Mouse (Mus musculus) spleen, adult 18-20 months (tissue): ENCODE results near the gene Smap1.

Source experiments
- DNase-seq, 2 experiments: peaks; one replicate each; pipeline ENCODE4 v3.0.0; 2022; ENCODE audit warnings: mixed read lengths in 2 of 2

Gene Smap1

DNA sequence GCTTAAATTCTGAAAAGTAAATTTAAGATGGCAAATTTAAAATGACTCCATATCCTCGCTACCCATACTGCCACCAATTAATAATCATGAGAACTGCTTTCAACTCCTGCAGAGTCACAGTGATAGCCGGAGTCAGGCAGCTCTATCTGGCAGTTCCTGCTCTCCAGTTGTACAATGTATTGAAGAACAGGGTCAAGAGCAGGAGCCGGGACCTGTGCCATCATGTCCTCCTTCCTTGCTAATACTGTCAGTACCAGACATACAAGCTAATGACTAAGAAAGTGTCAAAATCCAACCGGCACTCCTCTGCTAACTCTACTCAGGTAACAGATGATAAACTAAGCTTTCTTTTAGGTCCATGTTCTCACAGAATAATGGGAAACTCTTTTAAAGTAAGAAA lies 3.0 kb downstream of the Smap1 start:
- no peak for DNase-seq

DNA sequence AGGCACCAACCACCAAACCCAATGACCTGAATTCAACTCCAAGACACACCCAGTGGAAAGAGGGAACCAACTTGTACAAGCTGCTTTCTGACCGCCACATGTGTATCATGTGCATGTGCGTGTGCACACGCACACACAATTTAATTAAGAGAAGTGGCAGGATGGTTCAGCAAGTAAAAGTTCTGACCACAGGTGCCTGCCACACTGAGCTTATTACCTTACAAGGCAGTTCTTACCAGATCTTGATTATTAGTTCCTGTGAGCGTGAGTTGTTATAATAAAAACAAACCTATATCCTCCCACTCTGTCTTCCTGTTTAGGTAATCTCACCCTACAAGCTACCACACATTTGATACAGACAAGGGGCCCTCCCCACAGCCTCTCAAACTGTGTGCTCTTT lies 6.6 kb downstream of the Smap1 start:
- DNase-seq, result no peak

- no peak for DNase-seq
Measured at GRCm38 (mm10) chr1:23912988-23913387, 9.1 kb downstream of the Smap1 start.

GRCm38 (mm10) chr1:23906082-23906481 lies 16.0 kb downstream of the Smap1 start:
- no peak for DNase-seq

- no peak for DNase-seq
Measured at GRCm38 (mm10) chr1:23903340-23903739, 18.8 kb downstream of the Smap1 start.

- no peak for DNase-seq
Measured at GRCm38 (mm10) chr1:23902736-23903135, 19.4 kb downstream of the Smap1 start.

GRCm38 (mm10) chr1:23899647-23900020 lies 22.5 kb downstream of the Smap1 start:
- no peak for DNase-seq

DNA sequence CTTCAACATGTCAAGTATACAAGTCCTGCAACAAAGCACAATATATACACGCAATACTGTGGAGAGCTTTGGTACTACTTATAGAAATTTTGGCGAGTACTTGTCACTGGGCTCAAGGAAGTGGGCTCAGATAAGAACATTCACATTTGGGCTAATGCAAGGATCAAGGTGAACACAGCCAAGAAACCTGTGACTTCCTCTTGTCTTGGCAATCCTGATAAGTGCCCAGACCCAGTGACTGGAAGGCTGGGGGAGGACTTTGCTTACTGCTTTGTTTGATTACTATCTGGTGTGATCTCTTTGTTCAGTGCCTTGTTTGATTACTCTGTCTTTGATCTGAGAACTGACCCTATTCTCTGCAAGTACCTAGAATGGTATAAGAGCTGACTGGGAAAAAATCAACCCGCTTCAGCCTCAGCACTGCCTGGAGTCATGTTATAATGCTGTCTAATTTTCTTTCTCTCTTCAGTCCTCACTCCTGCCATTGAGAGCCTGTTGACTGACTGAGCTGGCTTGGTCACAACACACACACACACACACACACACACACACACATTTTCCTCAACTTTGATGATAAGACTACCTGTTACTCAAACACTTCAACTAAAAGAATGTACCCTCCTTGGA lies 23.0 kb downstream of the Smap1 start:
- DNase-seq, result no peak

- DNase-seq, result no peak
Measured at GRCm38 (mm10) chr1:23892072-23892471, 30.0 kb downstream of the Smap1 start.

DNA sequence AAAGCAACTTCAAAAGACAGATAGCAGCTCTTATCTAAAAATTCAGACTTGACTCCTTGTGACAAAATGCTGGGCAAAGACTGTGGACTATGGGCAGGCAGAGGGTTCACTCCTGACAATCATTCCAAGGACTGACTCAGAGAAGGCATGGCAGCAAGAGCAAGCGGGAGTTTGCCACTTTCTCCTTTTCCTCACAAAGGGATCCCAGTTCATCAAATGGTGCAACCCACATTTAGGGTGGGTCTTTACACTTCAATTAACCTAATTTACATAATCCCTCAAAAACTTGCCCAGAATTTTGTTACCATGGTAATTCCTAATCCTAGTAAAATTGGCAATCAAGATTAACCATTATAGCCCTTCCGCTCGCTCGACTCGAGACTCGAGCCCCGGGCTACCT lies 37.2 kb downstream of the Smap1 start:
- no peak for DNase-seq

DNA sequence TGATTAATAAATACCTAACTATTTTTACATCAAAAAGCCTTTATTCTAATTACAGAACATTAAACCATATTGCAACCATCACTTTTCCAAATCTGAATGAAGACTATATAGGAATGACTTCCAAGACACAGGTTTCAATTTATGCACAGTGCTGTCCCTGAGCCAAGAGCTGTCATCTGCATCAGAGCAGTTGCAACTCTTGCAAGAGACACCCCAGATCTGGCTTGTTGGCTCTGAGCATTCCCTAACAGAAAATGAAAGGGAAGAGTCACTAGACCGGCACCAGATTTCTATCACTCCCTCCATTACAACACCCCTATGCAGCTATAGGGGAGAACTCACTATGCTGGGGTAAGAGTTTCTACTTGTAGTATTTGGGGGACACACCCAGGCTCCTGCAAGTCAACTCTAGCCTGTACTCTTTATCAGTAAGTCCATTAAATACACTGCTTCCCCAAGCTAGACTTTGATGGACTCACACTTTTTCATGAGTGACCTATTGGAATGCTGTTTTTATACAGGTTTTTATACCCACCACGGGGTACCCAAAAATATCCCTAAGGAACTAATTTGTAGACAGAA lies 37.9 kb downstream of the Smap1 start:
- DNase-seq, result no peak

DNA sequence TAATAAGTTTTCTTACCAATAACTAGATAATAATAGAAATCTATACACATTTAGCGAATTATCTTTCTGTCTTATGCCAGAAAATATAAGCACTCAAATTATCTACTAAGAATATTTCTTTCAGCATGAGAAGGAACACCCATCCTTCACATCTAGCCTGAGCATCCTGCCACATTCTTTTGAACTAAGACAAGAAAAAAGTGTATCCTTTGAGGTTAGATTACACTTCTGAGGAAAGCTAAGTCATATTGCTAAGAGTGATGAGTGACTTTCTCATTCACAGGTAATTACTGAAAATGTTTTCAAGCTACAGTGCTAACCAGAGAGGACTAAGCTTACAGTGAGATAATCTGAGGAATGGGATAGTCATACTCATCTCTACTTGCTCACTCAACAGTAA lies 39.4 kb downstream of the Smap1 start:
- no peak for DNase-seq

- DNase-seq, result no peak
Measured at GRCm38 (mm10) chr1:23872194-23872593, 49.9 kb downstream of the Smap1 start.

- no peak for DNase-seq
Measured at GRCm38 (mm10) chr1:23867350-23867862, 54.7 kb downstream of the Smap1 start.

GRCm38 (mm10) chr1:23865566-23865965 lies 56.6 kb downstream of the Smap1 start:
- DNase-seq, result no peak

GRCm38 (mm10) chr1:23860944-23861343 lies 61.2 kb downstream of the Smap1 start:
- DNase-seq, result no peak

GRCm38 (mm10) chr1:23855623-23856022 lies 66.5 kb downstream of the Smap1 start:
- DNase-seq, result no peak

DNA sequence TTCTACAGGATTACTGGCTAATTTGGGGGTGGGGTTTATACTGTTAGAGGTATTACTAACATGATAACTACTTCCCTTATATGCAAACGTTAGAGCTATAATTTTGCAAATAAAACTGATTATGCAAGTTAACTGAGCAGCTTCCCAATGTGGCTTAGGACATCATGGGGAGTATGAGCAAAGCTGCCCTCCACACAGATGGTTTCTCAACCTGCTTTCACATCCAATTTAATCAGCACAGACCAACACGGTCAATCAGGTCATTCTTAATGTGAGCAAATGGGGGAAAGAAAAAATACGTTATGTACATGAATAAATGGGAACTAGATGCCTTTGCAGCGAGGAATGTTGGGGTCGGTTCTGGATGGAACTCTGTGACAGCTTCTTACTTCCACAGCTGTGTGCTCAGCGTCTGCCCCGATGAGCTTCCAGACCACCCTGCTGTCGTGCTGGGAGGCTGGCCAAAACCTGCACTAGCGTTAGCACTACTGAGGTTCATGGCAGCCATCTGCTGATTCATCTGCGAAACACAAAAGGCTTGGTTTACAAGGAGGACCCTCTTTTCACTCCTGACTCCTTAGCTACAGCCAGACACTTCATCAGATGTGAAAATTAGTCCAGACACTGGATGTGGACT lies 76.0 kb downstream of the Smap1 start:
- no peak for DNase-seq

GRCm38 (mm10) chr1:23845007-23845406 lies 77.1 kb downstream of the Smap1 start:
- no peak for DNase-seq

DNA sequence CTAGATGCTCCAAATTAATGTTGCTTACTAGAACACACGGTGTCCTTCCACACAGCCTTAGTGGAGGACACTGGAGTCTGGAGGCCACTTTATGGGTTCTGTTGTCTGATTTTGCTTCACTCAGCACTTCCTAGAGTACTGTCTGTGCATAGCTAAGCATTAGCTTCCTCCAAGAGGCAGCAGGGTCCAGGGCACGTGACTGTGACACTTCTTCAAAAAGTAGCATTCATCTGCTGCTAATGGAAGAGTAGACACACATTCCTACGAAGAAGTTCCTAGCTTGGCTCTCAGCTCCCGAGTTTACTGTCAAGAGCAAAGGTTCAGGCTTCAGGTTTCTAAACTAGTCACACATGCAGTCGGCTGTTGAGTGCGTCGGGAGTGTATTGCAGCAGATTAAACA lies 78.3 kb downstream of the Smap1 start:
- DNase-seq, result no peak

- DNase-seq, result no peak
Measured at GRCm38 (mm10) chr1:23842629-23843028, 79.5 kb downstream of the Smap1 start.

DNA sequence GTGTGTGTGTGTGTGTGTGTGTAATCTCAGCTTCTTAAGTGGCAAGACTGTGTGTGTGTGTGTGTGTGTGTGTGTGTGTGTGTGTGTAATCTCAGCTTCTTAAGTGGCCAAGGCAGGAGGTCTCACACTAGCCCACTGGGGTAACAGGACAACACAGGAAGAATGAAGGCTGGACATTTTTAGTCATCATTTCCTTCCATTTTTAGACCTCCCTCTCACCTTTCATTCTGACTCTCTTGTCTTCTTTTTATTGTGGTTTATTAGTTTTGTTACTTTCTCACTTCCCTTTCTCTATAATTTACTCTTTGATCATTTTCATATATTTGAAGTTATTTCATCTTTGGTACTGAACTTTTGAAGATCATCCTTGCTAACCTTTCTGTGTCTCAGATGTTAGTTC lies 81.2 kb downstream of the Smap1 start:
- no peak for DNase-seq

DNA sequence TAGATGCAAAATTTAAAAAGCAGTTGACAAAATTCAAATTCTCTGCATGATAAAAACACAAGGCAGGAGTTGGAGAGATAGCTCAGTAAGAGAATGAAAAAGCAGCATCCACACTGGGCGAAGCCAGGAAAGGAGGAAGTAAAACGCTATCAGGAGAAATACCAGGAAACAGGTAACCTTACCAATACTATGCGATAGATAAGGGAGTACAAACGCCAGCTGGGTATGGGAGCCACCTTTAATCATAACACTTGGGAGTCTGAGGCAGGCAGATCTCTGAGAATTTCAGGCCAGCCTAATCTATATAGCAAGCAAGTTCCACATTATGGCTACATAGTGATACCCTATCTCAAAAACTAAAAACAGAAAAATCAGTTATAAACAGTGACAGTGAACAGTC lies 85.5 kb downstream of the Smap1 start:
- no peak for DNase-seq

GRCm38 (mm10) chr1:23834819-23835218 lies 87.3 kb downstream of the Smap1 start:
- DNase-seq, result no peak
